Mouse (Mus musculus): ENCODE data around the gene Col6a1. TPM values are rescaled to one million over a fixed set of nuclear protein-coding genes. Genes with fewer than 3 reads are reported as not detected.
"Not testable (repeated sequence)": the region's sequence is repeated elsewhere in the genome, so short reads cannot be mapped to it uniquely, and the experiment has no call there.

Col6a1 gene
- total RNA-seq (2021): 10 to 100 TPM; 28.2 to 28.5 TPM
- long read RNA-seq, experiment 1, partial matches to known transcripts: 16 of 31 reads
- long read RNA-seq, experiment 1, other reads (novel, unspliced or antisense): 15 of 31 reads
- long read RNA-seq, experiment 2, partial matches to known transcripts: 3 of 17 reads
- long read RNA-seq, experiment 2, other reads (novel, unspliced or antisense): 14 of 17 reads

GRCm38 (mm10) chr10:76725682-76726285 is at the start of gene Col6a1:
Gene Col6a1, minus strand, starts transcription at chr10:76726168.
- peak; percentile 44 for DNase-seq (ENCODE audit: low spot score)

- DNase-seq (ENCODE audit: low spot score): no peak
Observed at GRCm38 (mm10) chr10:76771624-76772023, 45.7 kb upstream of the Col6a1 start.

DNA sequence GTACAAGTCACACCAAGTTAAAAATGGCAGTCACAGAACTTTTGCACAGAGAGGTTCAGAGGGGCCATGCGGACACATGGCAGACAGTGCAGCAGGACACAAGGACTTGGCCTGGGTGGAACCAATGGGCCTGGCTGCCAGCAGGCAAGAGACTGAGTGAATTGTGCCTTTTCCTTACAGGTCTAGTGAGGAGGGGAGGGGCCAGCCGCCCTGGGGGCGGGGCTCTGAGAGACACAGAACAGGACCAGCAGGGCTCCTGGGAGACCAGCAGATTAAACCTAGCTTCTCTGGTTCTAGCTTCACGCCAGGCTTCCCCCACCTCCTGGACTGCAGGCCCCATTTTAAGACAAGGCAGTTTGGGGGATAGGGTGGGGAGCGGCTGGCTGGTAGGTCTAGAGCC is 45.1 kb upstream of the Col6a1 start:
- DNase-seq (ENCODE audit: low spot score): no peak

DNA sequence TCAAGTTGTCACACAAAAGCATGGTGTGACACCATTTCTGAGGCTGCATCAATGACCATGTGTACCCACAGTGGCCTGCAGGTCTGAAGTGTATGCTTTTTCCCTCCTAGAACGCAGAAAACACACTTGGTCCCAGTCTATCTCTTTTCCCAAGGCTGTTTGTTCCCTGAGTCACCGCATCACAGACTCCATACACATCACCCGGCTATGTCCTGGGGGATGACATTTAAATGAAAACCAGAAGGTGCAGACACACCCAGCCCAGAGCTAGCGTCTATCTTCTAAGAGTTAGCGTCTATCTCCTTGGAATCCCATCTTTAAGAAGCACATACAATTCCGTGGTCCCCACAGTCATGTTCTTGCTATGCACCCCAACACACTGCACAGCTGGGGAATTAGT is 43.6 kb upstream of the Col6a1 start:
- DNase-seq (ENCODE audit: low spot score): no peak

DNA sequence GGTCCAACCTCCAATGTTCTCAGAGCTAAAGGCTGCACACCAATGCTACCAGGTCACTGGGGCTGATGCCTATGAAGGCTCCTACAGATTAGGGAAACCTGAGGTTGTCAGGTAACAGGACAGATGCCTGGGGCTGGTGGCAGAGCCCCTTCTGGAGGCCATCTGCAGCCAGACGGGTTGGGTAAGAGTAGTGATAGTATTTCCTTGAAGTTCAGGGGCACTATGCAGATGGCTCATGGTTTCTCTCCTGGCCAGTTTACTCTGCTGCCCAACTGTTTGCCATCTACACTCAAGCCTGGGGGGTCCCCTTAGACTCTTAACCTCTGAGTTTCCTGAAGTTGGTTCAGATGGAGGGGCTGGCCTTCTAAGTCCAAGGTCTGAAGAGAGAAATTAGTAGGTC is 40.2 kb upstream of the Col6a1 start:
- no peak for DNase-seq (ENCODE audit: low spot score)

DNA sequence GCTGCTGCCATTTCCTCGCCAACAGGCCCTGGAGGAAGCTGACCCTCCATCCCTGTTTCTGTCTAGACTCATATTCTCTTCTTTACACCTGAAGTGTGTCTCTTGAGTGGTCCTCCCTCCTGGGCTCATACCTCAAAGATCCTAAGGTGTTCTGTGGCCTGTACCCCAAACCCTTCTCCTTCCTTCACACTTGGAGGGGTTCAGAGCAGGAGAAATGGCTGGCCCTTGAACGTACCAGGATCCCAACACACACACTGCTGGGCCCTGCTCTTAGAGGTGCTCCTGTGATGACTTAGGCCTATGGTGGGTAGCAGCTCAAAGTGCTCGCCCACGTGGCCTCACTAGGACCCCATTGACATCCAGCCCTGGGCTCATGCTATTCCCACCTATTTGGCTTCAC is 39.0 kb upstream of the Col6a1 start:
- no peak for DNase-seq (ENCODE audit: low spot score)

- DNase-seq (ENCODE audit: low spot score): no peak
Observed at GRCm38 (mm10) chr10:76763016-76763415, 37.0 kb upstream of the Col6a1 start.

- DNase-seq (ENCODE audit: low spot score): no peak
Observed at GRCm38 (mm10) chr10:76762411-76762810, 36.4 kb upstream of the Col6a1 start.

DNA sequence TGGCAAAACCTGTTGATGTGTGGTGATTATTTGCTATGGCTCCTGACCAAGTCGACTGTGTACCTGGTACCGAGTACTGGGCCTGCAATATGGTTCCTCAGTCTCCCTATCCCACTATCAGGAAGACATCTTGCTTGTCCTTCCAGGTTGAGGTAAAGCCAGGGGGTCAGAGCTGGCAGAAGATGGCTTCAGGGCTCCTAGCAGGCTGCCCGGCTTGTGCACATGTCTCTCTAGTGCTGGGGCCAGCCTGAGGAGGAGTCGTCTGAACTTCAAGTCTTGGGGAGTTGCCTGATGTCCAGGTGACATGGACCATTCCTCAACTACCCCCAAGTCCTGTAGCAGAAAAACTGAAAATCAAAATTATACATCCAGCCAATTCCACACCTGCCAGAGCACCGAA is 33.9 kb upstream of the Col6a1 start:
- DNase-seq (ENCODE audit: low spot score): no peak

DNA sequence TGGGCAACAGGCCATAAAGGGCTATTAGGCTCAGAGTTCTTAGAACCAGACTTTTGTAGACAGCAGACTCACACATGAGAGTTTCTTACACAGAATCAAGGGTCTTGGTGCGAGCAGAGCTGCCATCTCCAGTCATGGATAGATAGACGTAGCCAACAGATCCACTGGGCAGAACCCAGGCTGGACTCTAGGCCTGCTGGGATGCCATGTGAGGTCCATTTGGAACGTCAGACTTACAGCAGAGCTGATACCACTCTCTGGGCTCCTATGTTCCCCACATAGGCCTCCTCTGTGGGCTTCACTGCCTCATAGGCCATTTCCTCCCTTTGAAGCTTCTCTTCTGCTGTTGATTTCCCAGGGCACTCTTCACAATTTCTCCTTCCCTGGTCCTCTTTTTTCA is 27.7 kb upstream of the Col6a1 start:
- DNase-seq (ENCODE audit: low spot score): no peak

- not testable (repeated sequence) for DNase-seq (ENCODE audit: low spot score)
Observed at GRCm38 (mm10) chr10:76744267-76744666, 18.3 kb upstream of the Col6a1 start.

GRCm38 (mm10) chr10:76736764-76737163 is 10.8 kb upstream of the Col6a1 start:
- no peak for DNase-seq (ENCODE audit: low spot score)

DNA sequence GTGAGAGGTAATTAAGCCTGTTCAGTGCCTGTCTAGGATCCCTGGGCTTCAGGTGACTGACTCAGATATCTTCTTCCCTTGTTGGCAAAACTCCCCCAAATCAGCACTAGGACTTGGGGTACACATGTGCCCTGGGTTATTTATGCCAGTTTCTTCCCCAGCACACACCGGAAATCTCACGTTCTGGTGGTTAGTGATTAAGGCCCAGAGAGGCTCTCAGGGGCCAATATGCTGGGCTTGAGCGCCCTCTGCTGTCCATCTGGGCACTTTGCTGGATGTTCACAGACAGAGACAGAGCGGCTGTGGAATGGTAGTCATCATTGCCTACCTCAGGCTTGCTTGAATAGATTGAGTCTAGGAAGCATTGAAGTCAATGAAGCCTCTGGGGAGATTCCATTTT is 9.0 kb upstream of the Col6a1 start:
- DNase-seq (ENCODE audit: low spot score): peak; percentile 81

DNA sequence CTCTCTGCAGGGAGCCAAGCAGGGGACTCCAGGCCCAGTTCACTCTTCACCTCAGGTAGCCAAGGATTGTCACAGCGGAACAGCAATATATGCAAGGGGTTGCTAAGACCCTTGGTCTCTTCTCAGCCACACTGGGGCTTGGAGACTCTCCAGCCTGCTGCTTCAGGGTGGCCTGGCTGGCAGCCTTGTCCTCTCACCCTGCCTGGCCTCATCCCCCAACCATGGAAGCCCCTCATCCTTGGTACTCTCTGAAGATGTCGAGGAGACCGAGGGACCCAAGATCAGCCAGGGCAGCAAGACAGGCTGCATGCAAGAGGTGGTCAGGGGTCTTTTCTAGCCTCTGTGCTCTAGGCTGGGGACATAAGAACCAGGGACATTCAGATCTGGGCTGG is 7.7 kb upstream of the Col6a1 start:
- DNase-seq (ENCODE audit: low spot score): no peak

- DNase-seq (ENCODE audit: low spot score): peak; percentile 87
Observed at GRCm38 (mm10) chr10:76732881-76733676, 7.1 kb upstream of the Col6a1 start.

DNA sequence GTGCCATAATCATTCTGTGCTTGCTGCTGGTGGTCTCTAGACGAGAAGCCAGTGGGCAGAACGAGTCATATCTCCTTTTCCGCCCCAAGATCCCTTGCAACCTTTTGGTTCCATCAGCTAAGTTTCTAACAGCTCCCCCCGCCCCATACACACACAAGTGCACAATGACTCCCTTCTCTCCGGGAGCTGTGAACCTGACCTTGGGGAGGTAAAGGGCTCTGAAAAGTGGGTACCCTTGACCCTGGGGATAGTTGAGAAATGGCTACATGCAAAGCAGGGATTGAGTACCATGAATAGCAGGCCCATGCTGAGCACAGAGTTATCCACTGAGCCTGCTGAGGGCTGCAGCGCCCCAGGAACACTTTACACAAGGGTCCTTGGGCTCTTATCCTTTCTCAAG is 6.4 kb upstream of the Col6a1 start:
- DNase-seq (ENCODE audit: low spot score): no peak

DNA sequence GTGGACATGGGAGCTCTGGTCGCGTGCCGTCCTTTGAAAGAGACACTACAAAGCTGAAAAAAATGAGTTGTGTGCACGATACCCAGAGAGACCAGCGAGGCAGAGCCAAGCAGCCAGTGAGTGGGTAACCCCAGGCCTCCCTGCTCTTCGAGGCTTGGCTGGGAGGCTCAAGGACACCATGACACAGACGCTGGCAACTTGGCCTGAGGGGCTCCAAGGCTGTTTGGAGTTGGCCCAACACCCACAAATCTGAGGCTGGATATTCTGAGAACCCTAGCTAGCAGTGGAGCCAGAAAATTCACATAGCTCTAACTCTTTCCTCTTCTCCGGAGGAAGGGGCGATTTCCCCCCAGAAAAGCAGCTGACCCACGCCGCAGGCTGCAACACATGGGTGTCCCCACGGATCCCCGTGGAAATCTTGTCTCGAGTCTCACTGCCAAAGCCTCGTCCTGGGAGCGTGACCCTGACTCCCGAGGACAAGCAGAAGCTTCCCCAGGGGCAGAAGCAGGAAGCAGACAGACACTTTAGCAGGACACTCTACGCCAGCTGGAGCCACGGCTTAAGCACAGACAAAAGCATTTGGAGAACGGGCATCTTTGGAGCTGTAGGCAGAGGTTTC is 5.8 kb upstream of the Col6a1 start:
- peak; percentile 54 for DNase-seq (ENCODE audit: low spot score)

DNA sequence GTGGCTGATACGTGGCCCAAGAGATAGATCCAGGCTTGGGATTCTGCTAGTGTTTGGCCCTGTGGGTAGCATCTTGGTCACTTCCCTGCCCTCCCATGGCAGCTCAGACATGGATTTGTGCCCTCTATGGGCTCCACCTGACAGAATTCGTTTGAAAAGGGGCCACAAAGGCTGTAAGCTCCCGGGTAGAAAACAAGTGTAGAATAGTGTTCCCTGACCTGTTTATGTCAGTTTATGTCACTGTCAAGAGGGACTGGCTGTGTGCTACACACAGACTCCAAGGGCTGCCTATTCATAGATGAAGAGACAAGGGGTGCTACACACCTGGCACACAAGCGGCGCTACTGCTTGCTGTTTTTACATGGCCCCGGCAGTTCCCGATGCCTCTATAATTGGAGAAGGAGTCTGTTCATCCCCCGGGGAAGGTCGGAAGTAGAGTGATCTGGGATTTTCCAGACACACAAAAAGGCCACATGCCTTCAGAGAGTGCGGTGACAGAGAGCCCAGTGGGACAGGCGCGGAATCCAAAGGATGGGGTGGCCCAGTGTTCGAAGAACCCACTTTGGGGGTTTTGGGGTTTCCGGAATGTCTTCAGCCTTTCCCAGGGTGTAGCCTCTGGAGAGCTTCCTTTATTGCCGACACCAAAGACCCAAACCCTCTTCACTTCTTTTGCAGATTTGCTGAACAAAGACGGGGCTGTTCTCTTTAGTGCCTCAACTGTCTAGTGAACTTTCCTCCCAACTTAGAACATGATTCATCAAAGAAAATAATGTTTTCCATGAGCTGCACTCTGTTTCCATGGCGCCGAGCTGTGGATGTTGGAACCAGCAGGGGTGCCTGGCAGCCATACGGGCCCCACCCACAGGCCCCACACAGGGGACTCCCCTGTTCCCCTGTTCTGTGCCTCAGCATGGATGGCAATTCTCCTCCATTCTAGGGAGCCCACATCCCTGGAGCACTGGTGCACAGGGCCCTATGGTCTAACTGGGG is 4.0 kb upstream of the Col6a1 start:
- DNase-seq (ENCODE audit: low spot score): peak; percentile 74

- peak; percentile 89 for DNase-seq (ENCODE audit: low spot score)
Observed at GRCm38 (mm10) chr10:76728369-76728768, 2.4 kb upstream of the Col6a1 start.

DNA sequence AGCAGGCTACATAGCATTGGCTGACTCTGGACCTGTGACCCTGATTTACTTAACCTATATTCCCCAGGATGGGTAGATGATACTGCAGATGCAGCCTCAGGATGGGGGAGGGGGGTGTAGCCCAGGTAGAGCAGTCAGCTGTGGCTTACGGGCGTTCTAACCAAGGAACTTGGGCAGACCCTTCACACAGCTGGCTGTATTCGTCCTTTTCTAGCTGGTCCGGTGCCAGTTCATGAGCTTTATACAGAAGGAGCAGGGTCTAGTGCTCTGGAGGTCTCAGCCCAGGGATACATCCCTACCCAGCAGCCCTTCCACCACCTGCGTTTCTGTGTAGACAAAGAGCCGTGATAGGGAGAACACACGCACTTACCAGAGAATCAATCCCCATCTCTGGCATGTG is 1.3 kb upstream of the Col6a1 start:
- DNase-seq (ENCODE audit: low spot score): no peak

DNA sequence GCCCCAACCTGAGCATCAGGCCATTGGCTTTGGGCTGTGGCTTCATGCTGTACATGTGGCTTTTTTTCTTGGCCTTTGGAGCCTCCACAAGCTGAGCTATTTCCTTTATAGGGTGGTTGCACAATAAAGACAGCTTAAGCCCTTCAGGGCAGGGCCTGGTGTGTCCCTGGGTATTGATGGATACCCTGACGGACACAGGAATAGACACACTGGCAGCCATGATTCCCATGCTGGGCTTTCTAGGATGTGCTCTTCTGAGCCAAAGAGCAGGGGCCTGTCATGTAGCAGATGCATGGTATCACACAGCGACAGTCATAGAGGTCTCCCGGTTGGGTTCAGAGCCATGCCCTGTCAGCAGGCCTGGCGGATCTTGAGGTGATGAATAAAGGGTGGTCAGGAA is 898 bp upstream of the Col6a1 start:
- DNase-seq (ENCODE audit: low spot score): no peak
